Mouse (Mus musculus): ENCODE results near the gene Pcgf1. TPM values are rescaled to one million over a fixed set of nuclear protein-coding genes. Genes with fewer than 3 reads are reported as not detected.

Pcgf1 gene
- polyA plus RNA-seq (2014; fragmentation: Illumina TruSeq; extraction: RNeasy Lipid Tissue Mini Kit (QIAGEN cat#74804); ENCODE audit: low read depth, low replicate concordance) = 13.1 TPM

GRCm38 (mm10) chr6:83077630-83078323 lies at the start of gene Pcgf1:
Gene Pcgf1 (plus strand): TSS chr6:83077869.

GRCm38 (mm10) chr6:83033249-83034185 lies 44.2 kb upstream of the Pcgf1 start, which contains the start of the genes Dok1 and Loxl3:
Gene Dok1 (minus strand): TSS chr6:83033471.
Gene Loxl3 (plus strand): TSS chr6:83034173.

GRCm38 (mm10) chr6:83054074-83054851 lies 23.4 kb upstream of the Pcgf1 start, which contains the start of gene Aup1:
Gene Aup1 (plus strand): TSS chr6:83054521.

GRCm38 (mm10) chr6:83054871-83055431 lies 22.7 kb upstream of the Pcgf1 start, which contains the start of gene Htra2:
Gene Htra2 (minus strand): TSS chr6:83055273.

GRCm38 (mm10) chr6:83057790-83058189 lies 19.9 kb upstream of the Pcgf1 start, which contains the start of gene Dqx1:
Gene Dqx1 (plus strand): TSS chr6:83057844.

GRCm38 (mm10) chr6:83070247-83070310 lies 7.6 kb upstream of the Pcgf1 start, which contains the start of gene Tlx2:
Gene Tlx2 (minus strand): TSS chr6:83070293.

GRCm38 (mm10) chr6:83086121-83087035 lies 8.7 kb downstream of the Pcgf1 start, which contains the start of gene Lbx2:
Gene Lbx2 (plus strand): TSS chr6:83086367.

GRCm38 (mm10) chr6:83101316-83101687 lies 23.6 kb downstream of the Pcgf1 start, which contains the start of the genes Ccdc142 and Gm42688:
Gene Ccdc142 (plus strand): TSS chr6:83101601.
Gene Gm42688 (plus strand): TSS chr6:83101617.

GRCm38 (mm10) chr6:83108762-83109668 lies 31.3 kb downstream of the Pcgf1 start, which contains the start of gene Mrpl53:
Gene Mrpl53 (plus strand): TSS chr6:83109040.

GRCm38 (mm10) chr6:83115011-83115671 lies 37.5 kb downstream of the Pcgf1 start, which contains the start of gene Mogs:
Gene Mogs (plus strand): TSS chr6:83115496.

GRCm38 (mm10) chr6:83120930-83121862 lies 43.5 kb downstream of the Pcgf1 start, which contains the start of gene Wbp1:
Gene Wbp1 (minus strand): TSS chr6:83121559.

GRCm38 (mm10) chr6:83125331-83125730 lies 47.7 kb downstream of the Pcgf1 start, which contains the start of gene Ino80b:
Gene Ino80b (minus strand): TSS chr6:83125431.

Other genes starting within 250 kb of the Pcgf1 start
- 0.15 TPM for gene Sema4f, start 138.1 kb upstream of the Pcgf1 start, polyA plus RNA-seq (2014; fragmentation: Illumina TruSeq; extraction: RNeasy Lipid Tissue Mini Kit (QIAGEN cat#74804); ENCODE audit: low read depth, low replicate concordance)
- 28.5 TPM for gene M1ap, start 131.0 kb upstream of the Pcgf1 start, polyA plus RNA-seq (2014; fragmentation: Illumina TruSeq; extraction: RNeasy Lipid Tissue Mini Kit (QIAGEN cat#74804); ENCODE audit: low read depth, low replicate concordance)
- gene Dok1, start 44.4 kb upstream of the Pcgf1 start, polyA plus RNA-seq (2014; fragmentation: Illumina TruSeq; extraction: RNeasy Lipid Tissue Mini Kit (QIAGEN cat#74804); ENCODE audit: low read depth, low replicate concordance) = not detected
- 0.42 TPM for gene Loxl3, start 43.7 kb upstream of the Pcgf1 start, polyA plus RNA-seq (2014; fragmentation: Illumina TruSeq; extraction: RNeasy Lipid Tissue Mini Kit (QIAGEN cat#74804); ENCODE audit: low read depth, low replicate concordance)
- 6.2 TPM for gene Aup1, start 23.3 kb upstream of the Pcgf1 start, polyA plus RNA-seq (2014; fragmentation: Illumina TruSeq; extraction: RNeasy Lipid Tissue Mini Kit (QIAGEN cat#74804); ENCODE audit: low read depth, low replicate concordance)
- 2.4 TPM for gene Htra2, start 22.6 kb upstream of the Pcgf1 start, polyA plus RNA-seq (2014; fragmentation: Illumina TruSeq; extraction: RNeasy Lipid Tissue Mini Kit (QIAGEN cat#74804); ENCODE audit: low read depth, low replicate concordance)
- 0.08 TPM for gene Dqx1, start 20.0 kb upstream of the Pcgf1 start, polyA plus RNA-seq (2014; fragmentation: Illumina TruSeq; extraction: RNeasy Lipid Tissue Mini Kit (QIAGEN cat#74804); ENCODE audit: low read depth, low replicate concordance)
- not detected for gene Tlx2, start 7.6 kb upstream of the Pcgf1 start, polyA plus RNA-seq (2014; fragmentation: Illumina TruSeq; extraction: RNeasy Lipid Tissue Mini Kit (QIAGEN cat#74804); ENCODE audit: low read depth, low replicate concordance)
- gene Lbx2, start 8.5 kb downstream of the Pcgf1 start, polyA plus RNA-seq (2014; fragmentation: Illumina TruSeq; extraction: RNeasy Lipid Tissue Mini Kit (QIAGEN cat#74804); ENCODE audit: low read depth, low replicate concordance) = not detected
- not detected for gene Ccdc142, start 23.7 kb downstream of the Pcgf1 start, polyA plus RNA-seq (2014; fragmentation: Illumina TruSeq; extraction: RNeasy Lipid Tissue Mini Kit (QIAGEN cat#74804); ENCODE audit: low read depth, low replicate concordance)
- 2.6 TPM for gene Gm42688, start 23.7 kb downstream of the Pcgf1 start, polyA plus RNA-seq (2014; fragmentation: Illumina TruSeq; extraction: RNeasy Lipid Tissue Mini Kit (QIAGEN cat#74804); ENCODE audit: low read depth, low replicate concordance)
- 46.1 TPM for gene Mrpl53, start 31.2 kb downstream of the Pcgf1 start, polyA plus RNA-seq (2014; fragmentation: Illumina TruSeq; extraction: RNeasy Lipid Tissue Mini Kit (QIAGEN cat#74804); ENCODE audit: low read depth, low replicate concordance)
- gene Mogs, start 37.6 kb downstream of the Pcgf1 start, polyA plus RNA-seq (2014; fragmentation: Illumina TruSeq; extraction: RNeasy Lipid Tissue Mini Kit (QIAGEN cat#74804); ENCODE audit: low read depth, low replicate concordance) = 0.87 TPM
- 3.4 TPM for gene Wbp1, start 43.7 kb downstream of the Pcgf1 start, polyA plus RNA-seq (2014; fragmentation: Illumina TruSeq; extraction: RNeasy Lipid Tissue Mini Kit (QIAGEN cat#74804); ENCODE audit: low read depth, low replicate concordance)
- gene Ino80b, start 47.6 kb downstream of the Pcgf1 start, polyA plus RNA-seq (2014; fragmentation: Illumina TruSeq; extraction: RNeasy Lipid Tissue Mini Kit (QIAGEN cat#74804); ENCODE audit: low read depth, low replicate concordance) = 1.1 TPM
- gene Rtkn, start 57.6 kb downstream of the Pcgf1 start, polyA plus RNA-seq (2014; fragmentation: Illumina TruSeq; extraction: RNeasy Lipid Tissue Mini Kit (QIAGEN cat#74804); ENCODE audit: low read depth, low replicate concordance) = 0.28 TPM
- gene Wdr54, start 78.5 kb downstream of the Pcgf1 start, polyA plus RNA-seq (2014; fragmentation: Illumina TruSeq; extraction: RNeasy Lipid Tissue Mini Kit (QIAGEN cat#74804); ENCODE audit: low read depth, low replicate concordance) = 1.5 TPM
- 2.4 TPM for gene 1700003E16Rik, start 78.5 kb downstream of the Pcgf1 start, polyA plus RNA-seq (2014; fragmentation: Illumina TruSeq; extraction: RNeasy Lipid Tissue Mini Kit (QIAGEN cat#74804); ENCODE audit: low read depth, low replicate concordance)
- gene Dctn1, start 88.1 kb downstream of the Pcgf1 start, polyA plus RNA-seq (2014; fragmentation: Illumina TruSeq; extraction: RNeasy Lipid Tissue Mini Kit (QIAGEN cat#74804); ENCODE audit: low read depth, low replicate concordance) = 11.3 TPM
- gene Slc4a5, start 142.0 kb downstream of the Pcgf1 start, polyA plus RNA-seq (2014; fragmentation: Illumina TruSeq; extraction: RNeasy Lipid Tissue Mini Kit (QIAGEN cat#74804); ENCODE audit: low read depth, low replicate concordance) = 0.66 TPM
- 13.1 TPM for gene Mthfd2, start 248.0 kb downstream of the Pcgf1 start, polyA plus RNA-seq (2014; fragmentation: Illumina TruSeq; extraction: RNeasy Lipid Tissue Mini Kit (QIAGEN cat#74804); ENCODE audit: low read depth, low replicate concordance)
- 55.4 TPM for gene Mob1a, start 248.1 kb downstream of the Pcgf1 start, polyA plus RNA-seq (2014; fragmentation: Illumina TruSeq; extraction: RNeasy Lipid Tissue Mini Kit (QIAGEN cat#74804); ENCODE audit: low read depth, low replicate concordance)

All from testis, adult 10 weeks (tissue).